Mouse (Mus musculus) kidney, embryonic 16.5 days (tissue): ENCODE data around the gene Ror1. TPM values are rescaled to one million over a fixed set of nuclear protein-coding genes. Genes with fewer than 3 reads are reported as not detected.

Experiments used
- ATAC-seq: fragments of 200-750 bp; cut with Nextera tagmentation; 2 replicates; pipeline ENCODE4 v1.8.0; 2017; ENCODE audit warnings: moderate TSS enrichment; ENCODE audit not compliant: low FRiP score, low TSS enrichment
- H3K27ac ChIP-seq: fragments of 300-500 bp; sonication (generic); 2 replicates; pipeline ENCODE4 v1.5.1; 2014; ENCODE audit warnings: low read length
- H3K27me3 ChIP-seq: fragments of 300-500 bp; sonication (generic); 2 replicates; pipeline ENCODE4 v1.6.1; 2014; ENCODE audit warnings: low read length, control low read depth, mixed read lengths; ENCODE audit not compliant: insufficient read depth
- H3K36me3 ChIP-seq: fragments of 300-500 bp; sonication (generic); 2 replicates; pipeline ENCODE4 v1.6.1; 2014; ENCODE audit warnings: low read length, control low read depth, mixed read lengths; ENCODE audit not compliant: insufficient read depth
- H3K4me1 ChIP-seq: fragments of 300-500 bp; sonication (generic); 2 replicates; pipeline ENCODE4 v1.6.1; 2014; ENCODE audit warnings: low read length, control low read depth, mixed read lengths; ENCODE audit not compliant: insufficient read depth
- H3K4me2 ChIP-seq: fragments of 300-500 bp; sonication (generic); replicated peaks from 2 replicates; pipeline ENCODE4 v1.6.1; 2014; ENCODE audit warnings: low read depth, low read length
- H3K4me3 ChIP-seq: fragments of 300-500 bp; sonication (generic); 2 replicates; pipeline ENCODE4 v1.5.1; 2014; ENCODE audit warnings: mild to moderate bottlenecking, low read length
- H3K9ac ChIP-seq: fragments of 300-500 bp; sonication (generic); replicated peaks from 2 replicates; pipeline ENCODE4 v1.6.1; 2014; ENCODE audit warnings: low read length
- H3K9me3 ChIP-seq: fragments of 300-500 bp; sonication (generic); 2 replicates; pipeline ENCODE4 v1.6.1; 2016; ENCODE audit warnings: low read length, control low read depth
- WGBS: fragments of 180-500 bp; shearing (Covaris S2); extraction: QIAGEN DNeasy Blood & Tissue Kit; methylation state at CpG from one replicate; pipeline ENCODE4 v1.1.7; 2014; 5-methylcytosine and 5-hydroxymethylcytosine counted together
- polyA plus RNA-seq: library from polyadenylated mRNA; unstranded; fragments of >200 nt; fragmentation: Nextera tagmentation; extraction: Ambion mirVana; gene quantifications from 2 replicates; pipeline ENCODE4 v1.2.1, GENCODE M21; 2015

Gene Ror1
- polyA plus RNA-seq, 1 experiment from 2014 or later, result 9.3 TPM

GRCm38 (mm10) chr4:100398079-100398478 is 302.5 kb downstream of the Ror1 start:
- Histone ChIP-seq H3K4me3 (no peak overlapping the region), H3K4me2 (no peak overlapping the region), H3K36me3 (no peaks in the 10 kb centered on the region), H3K9ac (no peak overlapping the region), H3K27me3 (no peaks in the 10 kb centered on the region), H3K27ac (no peak overlapping the region), H3K9me3 (no peaks in the 10 kb centered on the region), H3K4me1 (peaks cover 15% of the 10 kb centered on the region)
- 27% methylated on average over 3 of the region's 3 CpGs for WGBS
- no peak for ATAC-seq

- Histone ChIP-seq H3K27ac (no peak overlapping the region), H3K9ac (no peak overlapping the region), H3K27me3 (no peaks in the 10 kb centered on the region), H3K4me3 (no peak overlapping the region), H3K4me2 (no peak overlapping the region), H3K4me1 (no peaks in the 10 kb centered on the region), H3K36me3 (no peaks in the 10 kb centered on the region), H3K9me3 (no peaks in the 10 kb centered on the region)
- WGBS, result 44% methylated on average over 3 of the region's 3 CpGs
- ATAC-seq, result no peak
These were observed 305.5 kb downstream of the Ror1 start for GRCm38 (mm10) chr4:100401078-100401477.

- Histone ChIP-seq H3K9ac (no peak overlapping the region), H3K4me3 (no peak overlapping the region), H3K36me3 (no peaks in the 10 kb centered on the region), H3K4me2 (no peak overlapping the region), H3K27me3 (no peaks in the 10 kb centered on the region), H3K27ac (no peak overlapping the region), H3K9me3 (no peaks in the 10 kb centered on the region), H3K4me1 (no peaks in the 10 kb centered on the region)
- WGBS, result 86% methylated on average over 14 of the region's 14 CpGs
- ATAC-seq, result no peak
These were observed 306.2 kb downstream of the Ror1 start for GRCm38 (mm10) chr4:100401581-100402470.

GRCm38 (mm10) chr4:100407261-100407874 is 311.8 kb downstream of the Ror1 start:
- Histone ChIP-seq H3K27ac (no peak overlapping the region), H3K4me1 (peaks cover 8% of the 10 kb centered on the region), H3K4me3 (no peak overlapping the region), H3K4me2 (0 out of 2 replicates have a peak overlapping the region, but pooled peaks have one; percentile 9), H3K9me3 (no peaks in the 10 kb centered on the region), H3K9ac (no peak overlapping the region), H3K27me3 (no peaks in the 10 kb centered on the region), H3K36me3 (no peaks in the 10 kb centered on the region; the same call in 1 of the 2 replicates)
- ATAC-seq, result peak; percentile 23; the same call in 1 of the 2 replicates
- 22% methylated on average over 9 of the region's 9 CpGs for WGBS

DNA sequence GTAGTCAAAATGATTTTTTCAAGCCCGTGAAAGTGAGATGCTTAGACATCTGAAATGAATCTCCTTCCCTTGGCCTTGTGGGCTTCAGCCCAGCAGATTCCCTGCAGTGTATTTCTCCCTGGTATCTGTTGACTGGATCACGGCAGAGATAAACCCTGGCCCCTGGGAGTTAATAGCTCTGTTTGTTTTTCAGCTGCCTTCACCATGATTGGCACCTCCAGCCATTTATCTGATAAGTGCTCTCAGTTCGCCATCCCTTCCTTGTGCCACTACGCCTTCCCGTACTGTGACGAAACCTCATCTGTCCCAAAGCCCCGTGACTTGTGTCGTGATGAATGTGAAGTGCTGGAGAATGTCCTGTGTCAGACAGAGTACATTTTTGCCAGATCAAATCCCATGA is 313.9 kb downstream of the Ror1 start:
- Histone ChIP-seq H3K4me3 (no peak overlapping the region), H3K4me2 (no peak overlapping the region), H3K9me3 (no peaks in the 10 kb centered on the region), H3K27me3 (no peaks in the 10 kb centered on the region), H3K27ac (no peak overlapping the region), H3K9ac (no peak overlapping the region), H3K4me1 (peaks cover 8% of the 10 kb centered on the region), H3K36me3 (no peaks in the 10 kb centered on the region; the same call in 1 of the 2 replicates)
- WGBS, result 63% methylated on average over 8 of the region's 8 CpGs
- ATAC-seq, result no peak

GRCm38 (mm10) chr4:100411841-100412539 is 316.4 kb downstream of the Ror1 start:
- Histone ChIP-seq H3K27me3 (no peaks in the 10 kb centered on the region), H3K9ac (no peak overlapping the region), H3K4me3 (no peak overlapping the region), H3K27ac (no peak overlapping the region), H3K4me2 (no peak overlapping the region), H3K36me3 (no peaks in the 10 kb centered on the region; the same call in 1 of the 2 replicates), H3K4me1 (peaks cover 8% of the 10 kb centered on the region), H3K9me3 (no peaks in the 10 kb centered on the region)
- ATAC-seq, result no peak
- 74% methylated on average over 13 of the region's 13 CpGs for WGBS

DNA sequence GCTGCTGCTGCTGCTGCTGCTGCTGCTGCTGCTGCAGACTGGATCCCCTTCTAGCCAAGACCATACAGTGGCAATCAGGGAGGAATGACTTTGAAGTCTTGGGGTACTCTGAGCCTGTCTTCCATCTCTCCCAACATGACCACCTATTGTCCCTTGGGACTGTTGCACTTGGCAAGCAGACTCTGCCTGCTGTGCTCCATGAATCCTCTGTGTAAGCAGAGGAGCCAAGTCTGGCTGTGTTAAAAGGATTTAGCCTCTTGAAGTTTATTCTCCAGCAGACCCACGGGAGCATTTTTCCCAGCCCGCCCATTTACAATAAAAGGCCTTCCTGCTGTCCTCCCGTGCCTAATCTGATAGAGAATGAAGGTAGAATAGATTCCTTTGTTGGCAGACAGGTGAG is 327.2 kb downstream of the Ror1 start:
- no peaks in the 10 kb centered on the region for H3K9me3 ChIP-seq
- no peak overlapping the region for H3K27ac ChIP-seq
- no peak for ATAC-seq
- no peak overlapping the region for H3K4me3 ChIP-seq
- H3K4me2 ChIP-seq, result no peak overlapping the region
- no peaks in the 10 kb centered on the region for H3K4me1 ChIP-seq
- no peak overlapping the region for H3K9ac ChIP-seq
- 0 out of 2 replicates have a peak, but pooled peaks cover 2% of the 10 kb centered on the region for H3K36me3 ChIP-seq
- no peaks in the 10 kb centered on the region for H3K27me3 ChIP-seq
- 29% methylated on average over 3 of the region's 3 CpGs for WGBS

GRCm38 (mm10) chr4:100426101-100426500 is 330.5 kb downstream of the Ror1 start:
- H3K4me3 ChIP-seq, result no peak overlapping the region
- no peaks in the 10 kb centered on the region for H3K9me3 ChIP-seq
- no peak overlapping the region for H3K9ac ChIP-seq
- H3K4me2 ChIP-seq, result no peak overlapping the region
- no peak overlapping the region for H3K27ac ChIP-seq
- ATAC-seq, result no peak
- WGBS, result 92% methylated on average over 1 of the region's 1 CpGs
- H3K36me3 ChIP-seq, result 0 out of 2 replicates have a peak, but pooled peaks cover 2% of the 10 kb centered on the region
- H3K4me1 ChIP-seq, result peaks cover 13% of the 10 kb centered on the region
- no peaks in the 10 kb centered on the region for H3K27me3 ChIP-seq

DNA sequence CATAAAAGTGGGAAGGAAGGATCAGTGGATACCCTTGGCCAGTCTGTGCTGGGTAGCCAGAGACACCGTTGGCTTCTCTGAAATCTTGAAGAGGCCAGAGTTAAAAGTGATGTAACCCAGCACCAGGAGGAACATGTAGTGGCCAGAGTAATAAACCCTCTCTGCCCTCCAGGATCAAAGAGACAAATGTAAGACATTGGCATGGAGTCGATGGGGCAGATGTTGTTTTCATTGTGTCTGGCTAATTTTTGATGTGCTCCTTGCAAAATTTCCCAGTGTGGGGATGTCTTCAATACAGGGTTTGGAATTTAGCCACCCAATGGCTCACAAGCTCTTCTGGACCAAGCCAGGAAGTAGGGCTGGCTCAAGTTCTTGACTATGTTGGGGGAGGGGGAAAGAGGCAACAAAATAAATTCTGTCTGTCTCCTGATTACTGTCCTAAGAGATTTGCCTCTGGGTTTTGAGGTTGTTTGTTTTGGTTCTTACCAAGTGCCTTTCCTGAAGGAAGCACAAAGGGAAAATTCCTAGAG is 333.8 kb downstream of the Ror1 start:
- Histone ChIP-seq H3K27me3 (no peaks in the 10 kb centered on the region), H3K9me3 (no peaks in the 10 kb centered on the region), H3K9ac (no peak overlapping the region), H3K4me1 (peaks cover 13% of the 10 kb centered on the region), H3K4me2 (0 out of 2 replicates have a peak overlapping the region, but pooled peaks have one; percentile 1), H3K27ac (0 out of 2 replicates have a peak overlapping the region, but pooled peaks have one; percentile 36), H3K36me3 (0 out of 2 replicates have a peak, but pooled peaks cover 2% of the 10 kb centered on the region), H3K4me3 (no peak overlapping the region)
- no peak for ATAC-seq
- WGBS, result 17% methylated on average over 2 of the region's 2 CpGs
